Mouse (Mus musculus) E14TG2a.4 (cell line): Measurements from ENCODE around the gene Slc28a3.

Source experiments
- H3K27me3 ChIP-seq: 2 replicates; pipeline ENCODE4 v1.6.1; 2014; ENCODE audit warnings: low read length, control low read depth; ENCODE audit not compliant: insufficient read depth
- H3K36me3 ChIP-seq: 2 replicates; pipeline ENCODE4 v1.6.1; 2014; ENCODE audit warnings: low read length, control low read depth; ENCODE audit not compliant: insufficient read depth
- H3K4me1 ChIP-seq: replicated peaks from 2 replicates; pipeline ENCODE4 v1.6.1; 2014; ENCODE audit warnings: low read depth, low read length, control low read depth
- H3K4me3 ChIP-seq: replicated peaks from 2 replicates; pipeline ENCODE4 v1.5.1; 2014; ENCODE audit warnings: mild to moderate bottlenecking, low read length
- H3K9me3 ChIP-seq: 2 replicates; pipeline ENCODE4 v1.6.1; 2014; ENCODE audit warnings: low read length, control low read depth
- CTCF ChIP-seq: conservative IDR thresholded peaks from 2 replicates; pipeline ENCODE4 v1.5.1; 2014; ENCODE audit warnings: low read length
- NANOG ChIP-seq: IDR thresholded peaks from 2 replicates; pipeline ENCODE4 v1.6.1; 2014; ENCODE audit warnings: borderline replicate concordance, low read length, mixed read lengths
- POU5F1 ChIP-seq: IDR thresholded peaks from 2 replicates; pipeline ENCODE4 v1.6.1; 2014; ENCODE audit warnings: low read length, borderline replicate concordance

The Slc28a3 gene

GRCm38 (mm10) chr13:58523011-58523760 is 87.5 kb downstream of the Slc28a3 start:
- H3K9me3 ChIP-seq = no peaks in the 10 kb centered on the region; the same call in 1 of the 2 replicates
- H3K36me3 ChIP-seq = no peaks in the 10 kb centered on the region
- no peak for TF ChIP-seq NANOG
- TF ChIP-seq CTCF = no peak
- no peak for TF ChIP-seq POU5F1
- peaks cover 11% of the 10 kb centered on the region for H3K4me1 ChIP-seq
- H3K27me3 ChIP-seq = peaks cover 60% of the 10 kb centered on the region
- no peak overlapping the region for H3K4me3 ChIP-seq

DNA sequence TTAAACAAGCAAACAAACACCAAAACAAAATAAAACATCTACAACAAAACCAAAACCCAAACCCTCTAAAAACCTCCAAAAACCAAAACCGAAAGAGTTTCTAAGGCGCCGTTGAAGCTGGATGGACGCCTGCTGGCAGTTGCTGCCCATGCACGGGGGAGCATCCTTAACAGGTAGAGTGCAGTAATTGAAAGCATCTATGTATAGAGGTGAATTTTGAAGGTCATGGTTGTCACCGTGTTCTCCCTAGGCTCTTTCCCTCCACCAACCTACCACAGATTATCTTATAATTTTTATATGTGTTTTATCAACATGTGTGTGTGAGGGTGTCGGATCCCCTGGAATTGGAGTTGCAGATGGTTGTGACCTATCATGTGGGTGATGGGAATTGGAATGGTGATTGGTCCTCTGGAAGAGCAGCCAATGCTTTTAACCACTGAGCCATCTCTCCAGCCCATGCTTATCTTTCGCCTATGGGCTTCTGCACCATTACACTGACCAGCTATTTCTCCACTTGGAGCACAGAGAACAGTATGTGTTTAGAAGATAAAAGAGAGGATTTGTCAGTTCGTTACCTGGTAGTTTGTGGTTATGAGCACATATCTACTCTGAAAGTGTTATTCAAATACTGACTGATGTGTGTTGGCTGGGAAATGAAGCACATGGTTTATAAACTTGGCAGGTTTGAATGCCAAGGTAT is 89.2 kb downstream of the Slc28a3 start:
- Histone ChIP-seq H3K4me3 (no peak overlapping the region), H3K36me3 (no peaks in the 10 kb centered on the region), H3K27me3 (peaks cover 45% of the 10 kb centered on the region), H3K9me3 (no peaks in the 10 kb centered on the region; the same call in 1 of the 2 replicates), H3K4me1 (peaks cover 11% of the 10 kb centered on the region)
- TF ChIP-seq POU5F1 (no peak), NANOG (no peak), CTCF (no peak)

- Histone ChIP-seq H3K27me3 (peaks cover 42% of the 10 kb centered on the region), H3K4me3 (no peak overlapping the region), H3K36me3 (no peaks in the 10 kb centered on the region), H3K9me3 (no peaks in the 10 kb centered on the region; the same call in 1 of the 2 replicates), H3K4me1 (peaks cover 11% of the 10 kb centered on the region)
- TF ChIP-seq CTCF (no peak), NANOG (no peak), POU5F1 (no peak)
Measured at GRCm38 (mm10) chr13:58520580-58521330, 89.9 kb downstream of the Slc28a3 start.

DNA sequence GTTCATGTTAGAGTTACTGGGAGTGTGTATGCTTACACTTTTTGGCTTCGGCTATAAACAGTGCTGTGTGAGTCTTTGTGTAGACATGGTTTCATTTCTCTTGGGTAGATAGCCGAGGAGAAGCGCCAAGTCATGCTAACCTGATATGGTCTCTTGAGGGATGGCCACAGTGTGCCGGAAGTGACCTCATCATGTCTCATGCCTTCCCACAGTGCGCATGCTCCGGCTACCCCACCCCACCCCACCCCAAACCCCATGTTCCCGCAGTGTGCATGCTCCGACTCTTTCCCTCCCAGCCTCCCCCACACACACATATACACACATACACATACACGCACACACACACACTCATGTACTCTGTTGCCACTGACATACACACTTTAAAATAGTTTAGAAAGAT is 90.6 kb downstream of the Slc28a3 start:
- H3K4me3 ChIP-seq = no peak overlapping the region
- no peak for TF ChIP-seq NANOG
- no peak for TF ChIP-seq CTCF
- TF ChIP-seq POU5F1 = no peak

DNA sequence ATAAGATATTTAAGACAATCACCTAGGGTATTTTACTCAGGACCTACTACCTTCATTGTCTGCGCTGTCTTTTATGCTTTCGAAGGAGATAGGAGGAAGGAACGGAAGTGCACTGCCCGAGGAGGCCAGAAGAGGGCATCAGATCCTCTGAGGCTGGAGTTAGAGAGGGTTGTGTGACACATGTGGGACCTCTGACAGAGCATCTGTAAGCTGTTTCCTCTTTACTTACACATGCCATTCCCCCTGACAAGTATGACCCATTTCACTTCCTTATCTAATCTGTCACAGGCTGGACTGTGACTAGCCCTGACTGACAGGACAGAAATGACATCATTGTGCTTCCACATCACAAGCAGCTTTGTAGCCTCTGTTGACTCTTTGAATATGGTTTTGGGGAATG is 94.4 kb downstream of the Slc28a3 start:
- peaks cover 11% of the 10 kb centered on the region; the same call in 1 of the 2 replicates for H3K27me3 ChIP-seq
- H3K9me3 ChIP-seq = no peaks in the 10 kb centered on the region; the same call in 1 of the 2 replicates
- H3K36me3 ChIP-seq = no peaks in the 10 kb centered on the region
- H3K4me3 ChIP-seq = no peak overlapping the region
- TF ChIP-seq NANOG = no peak
- peak; percentile 43 for TF ChIP-seq CTCF
- TF ChIP-seq POU5F1 = no peak
- no peaks in the 10 kb centered on the region for H3K4me1 ChIP-seq

More for the DNA sequence above, 90.6 kb downstream of the Slc28a3 start:
- no peaks in the 10 kb centered on the region for H3K36me3 ChIP-seq
- H3K27me3 ChIP-seq = peaks cover 40% of the 10 kb centered on the region
- peaks cover 11% of the 10 kb centered on the region for H3K4me1 ChIP-seq
- no peaks in the 10 kb centered on the region; the same call in 1 of the 2 replicates for H3K9me3 ChIP-seq

DNA sequence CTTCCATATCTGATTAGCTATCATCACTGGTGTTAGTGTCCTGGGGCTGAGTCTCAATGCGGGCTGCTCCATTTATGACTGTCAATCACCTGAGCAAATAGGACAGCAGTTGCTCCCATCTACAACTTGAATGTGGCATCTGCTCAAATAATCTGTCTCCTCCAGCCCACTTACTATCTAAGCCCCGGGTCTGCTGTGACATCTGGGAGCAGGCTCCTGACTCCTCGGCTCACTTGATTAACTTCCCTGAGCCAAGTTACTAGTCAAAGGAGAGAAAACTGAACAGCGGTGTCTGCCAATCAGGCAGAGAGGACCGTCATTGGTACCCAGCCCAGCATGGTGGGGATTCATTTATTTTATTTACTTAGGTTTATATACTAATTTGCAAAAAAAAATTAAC is 95.0 kb downstream of the Slc28a3 start:
- TF ChIP-seq POU5F1 = no peak
- TF ChIP-seq NANOG = no peak
- TF ChIP-seq CTCF = no peak
- H3K4me3 ChIP-seq = no peak overlapping the region
- H3K4me1 ChIP-seq = no peaks in the 10 kb centered on the region
- peaks cover 6% of the 10 kb centered on the region; the same call in 1 of the 2 replicates for H3K27me3 ChIP-seq
- no peaks in the 10 kb centered on the region for H3K36me3 ChIP-seq
- H3K9me3 ChIP-seq = no peaks in the 10 kb centered on the region

GRCm38 (mm10) chr13:58514147-58514727 is 96.4 kb downstream of the Slc28a3 start:
- H3K4me3 ChIP-seq = no peak overlapping the region
- H3K36me3 ChIP-seq = no peaks in the 10 kb centered on the region
- 0 out of 2 replicates have a peak, but pooled peaks cover 2% of the 10 kb centered on the region for H3K27me3 ChIP-seq
- TF ChIP-seq CTCF = peak; percentile 79
- TF ChIP-seq POU5F1 = no peak
- H3K4me1 ChIP-seq = peaks cover 7% of the 10 kb centered on the region
- H3K9me3 ChIP-seq = no peaks in the 10 kb centered on the region

DNA sequence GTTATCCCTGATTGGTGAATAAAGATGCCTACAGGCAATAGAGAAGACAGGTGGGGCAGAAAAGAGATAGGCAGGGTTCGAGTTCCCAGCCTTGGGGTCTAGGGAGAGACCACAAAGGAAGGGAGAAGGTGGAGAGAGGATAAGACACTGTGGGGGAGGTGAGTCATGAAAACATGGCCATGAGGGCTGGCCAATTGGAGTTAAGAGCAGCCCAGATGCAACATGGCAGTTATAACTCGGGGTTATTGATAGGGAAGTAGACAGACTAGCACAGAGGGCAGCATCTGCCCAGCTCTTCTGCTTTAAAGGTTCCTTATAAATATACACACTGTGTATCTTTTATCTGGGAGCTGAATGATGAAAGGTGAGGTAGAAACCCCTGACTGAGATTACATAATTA is 98.8 kb downstream of the Slc28a3 start:
- H3K9me3 ChIP-seq = no peaks in the 10 kb centered on the region
- H3K36me3 ChIP-seq = no peaks in the 10 kb centered on the region
- no peak overlapping the region for H3K4me3 ChIP-seq
- TF ChIP-seq NANOG = no peak
- no peak for TF ChIP-seq POU5F1
- TF ChIP-seq CTCF = no peak
- peaks cover 10% of the 10 kb centered on the region for H3K4me1 ChIP-seq
- peaks cover 7% of the 10 kb centered on the region; the same call in 1 of the 2 replicates for H3K27me3 ChIP-seq
